Mouse (Mus musculus): ENCODE measurements around the gene Nagpa.

- TF ChIP-seq EP300 (IDR thresholded peaks at IDR 0.05; ENCODE audit: low read depth) (no peak), CTCF (IDR thresholded peaks at IDR 0.05; ENCODE audit: low read depth) (no peak)
These were observed 2.2 kb upstream of the Nagpa start for GRCm38 (mm10) chr16:5206051-5206450.
